Mouse (Mus musculus): Measurements from ENCODE around the gene Exoc4.

- TF ChIP-seq CTCF (IDR thresholded peaks at IDR 0.05; ENCODE audit: insufficient read depth, low read length) (0 out of 2 replicates have a peak, but pooled peaks have one; percentile 23), POLR2A (IDR thresholded peaks at IDR 0.05; ENCODE audit: borderline replicate concordance, extremely low read depth, low read depth, low read length) (no peak)
Measured at GRCm38 (mm10) chr6:33405562-33406275, 156.8 kb downstream of the Exoc4 start.
